Mouse (Mus musculus) bone marrow macrophage, adult 2 months (primary cell): ENCODE measurements around the gene Ift122. TPM values are rescaled to one million over a fixed set of nuclear protein-coding genes. Genes with fewer than 3 reads are reported as not detected.

ENCODE experiments used
- H3K27ac ChIP-seq: 2 replicates; pipeline ENCODE4 v1.5.1; 2012; ENCODE audit warnings: low read depth, low read length; ENCODE audit not compliant: insufficient read depth
- H3K4me1 ChIP-seq: 2 replicates; pipeline ENCODE4 v1.6.1; 2012; ENCODE audit warnings: low read length; ENCODE audit not compliant: control insufficient read depth, insufficient read depth
- H3K4me3 ChIP-seq: 2 replicates; pipeline ENCODE4 v1.5.1; 2012; ENCODE audit warnings: mild to moderate bottlenecking, low read length, moderate library complexity; ENCODE audit not compliant: insufficient read depth
- CTCF ChIP-seq: IDR thresholded peaks from 2 replicates; pipeline ENCODE4 v1.5.1; 2012; ENCODE audit warnings: low read depth, mild to moderate bottlenecking, low read length, moderate library complexity
- POLR2A ChIP-seq: IDR thresholded peaks from 2 replicates; pipeline ENCODE4 v1.6.1; 2012; ENCODE audit warnings: mild to moderate bottlenecking, low read depth, low read length, borderline replicate concordance
- polyA plus RNA-seq: library from polyadenylated mRNA; stranded (reverse); fragments of >200 nt; gene quantifications from 2 replicates; pipeline ENCODE4 v1.2.4, GENCODE M21; 2012; ENCODE audit not compliant: missing spikeins, insufficient read depth, insufficient read length

Ift122 gene
- polyA plus RNA-seq, 1 experiment: 9.3 TPM

- Histone ChIP-seq H3K4me3 (no peak overlapping the region), H3K4me1 (peaks cover 8% of the 10 kb centered on the region), H3K27ac (no peak overlapping the region)
- no peak for TF ChIP-seq POLR2A
- TF ChIP-seq CTCF: no peak
Observed at GRCm38 (mm10) chr6:115890601-115891000, 37.3 kb downstream of the Ift122 start.

- Histone ChIP-seq H3K4me1 (peaks cover 10% of the 10 kb centered on the region), H3K4me3 (no peak overlapping the region), H3K27ac (no peak overlapping the region)
- no peak for TF ChIP-seq CTCF
- no peak for TF ChIP-seq POLR2A
Observed at GRCm38 (mm10) chr6:115891061-115891460, 37.8 kb downstream of the Ift122 start.

- Histone ChIP-seq H3K4me3 (no peak overlapping the region), H3K4me1 (peaks cover 13% of the 10 kb centered on the region), H3K27ac (no peak overlapping the region)
- TF ChIP-seq CTCF: no peak
- no peak for TF ChIP-seq POLR2A
Observed at GRCm38 (mm10) chr6:115891497-115892061, 38.3 kb downstream of the Ift122 start.

GRCm38 (mm10) chr6:115892363-115892762 lies 39.1 kb downstream of the Ift122 start:
- Histone ChIP-seq H3K4me3 (no peak overlapping the region), H3K4me1 (peaks cover 16% of the 10 kb centered on the region), H3K27ac (no peak overlapping the region)
- no peak for TF ChIP-seq POLR2A
- TF ChIP-seq CTCF: no peak

- TF ChIP-seq CTCF (no peak), POLR2A (no peak)
- Histone ChIP-seq H3K27ac (peak overlapping the region; percentile 56; the same call in 1 of the 2 replicates), H3K4me1 (peaks cover 34% of the 10 kb centered on the region), H3K4me3 (no peak overlapping the region)
Observed at GRCm38 (mm10) chr6:115896346-115896745, 43.1 kb downstream of the Ift122 start.

GRCm38 (mm10) chr6:115897117-115897516 lies 43.8 kb downstream of the Ift122 start:
- TF ChIP-seq POLR2A: no peak
- no peak for TF ChIP-seq CTCF
- H3K4me1 ChIP-seq: peaks cover 42% of the 10 kb centered on the region

GRCm38 (mm10) chr6:115897926-115898520 lies 44.8 kb downstream of the Ift122 start:
- Histone ChIP-seq H3K4me1 (peaks cover 50% of the 10 kb centered on the region), H3K27ac (peak overlapping the region; percentile 27; the same call in 1 of the 2 replicates), H3K4me3 (no peak overlapping the region)
- TF ChIP-seq POLR2A (no peak), CTCF (no peak)

More at GRCm38 (mm10) chr6:115897117-115897516, 43.8 kb downstream of the Ift122 start:
- H3K27ac ChIP-seq: peak overlapping the region; percentile 56
- no peak overlapping the region for H3K4me3 ChIP-seq

- Histone ChIP-seq H3K4me1 (peaks cover 64% of the 10 kb centered on the region), H3K4me3 (no peak overlapping the region), H3K27ac (peak overlapping the region; percentile 95)
- TF ChIP-seq CTCF: peak; percentile 72
- no peak for TF ChIP-seq POLR2A
Observed at GRCm38 (mm10) chr6:115901062-115901461, 47.8 kb downstream of the Ift122 start.

GRCm38 (mm10) chr6:115901489-115901931 lies 48.2 kb downstream of the Ift122 start:
- no peak; the same call in 1 of the 2 replicates for TF ChIP-seq CTCF
- TF ChIP-seq POLR2A: no peak
- Histone ChIP-seq H3K4me3 (no peak overlapping the region), H3K27ac (peak overlapping the region; percentile 95), H3K4me1 (peaks cover 63% of the 10 kb centered on the region)

- Histone ChIP-seq H3K4me1 (peaks cover 61% of the 10 kb centered on the region), H3K27ac (no peak overlapping the region), H3K4me3 (no peak overlapping the region)
- TF ChIP-seq CTCF: 0 out of 2 replicates have a peak, but pooled peaks have one; percentile 2
- no peak for TF ChIP-seq POLR2A
Observed at GRCm38 (mm10) chr6:115902545-115902944, 49.3 kb downstream of the Ift122 start.
